In the genomic region with DNA sequence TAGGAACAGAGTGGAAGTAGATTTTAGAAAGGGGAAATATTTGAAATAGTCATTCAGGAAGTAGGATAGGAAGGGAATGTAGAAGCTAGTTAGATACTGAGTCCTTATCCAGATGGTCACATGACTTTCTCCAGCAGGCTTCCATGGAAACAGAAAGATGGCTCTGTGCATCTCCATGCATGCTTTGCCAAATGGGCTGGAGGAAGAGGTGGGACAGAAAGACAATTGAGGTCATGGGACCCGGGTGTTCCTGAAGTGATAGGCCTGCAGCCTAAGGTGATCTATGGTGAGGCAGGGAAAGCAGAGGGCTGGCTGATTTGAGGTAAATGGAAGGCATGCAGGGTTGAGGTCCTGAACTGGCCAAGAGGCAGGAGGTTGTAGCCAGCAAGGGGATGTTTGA, we compare ENCODE assay signal across 29 mouse cellular contexts. TPM values are rescaled to one million over a fixed set of nuclear protein-coding genes. Genes with fewer than 3 reads are reported as not detected.
"Had no signal": no experiment of that assay in that cellular context is flagged by ENCODE, and none has a peak within 500 bp of the region (broad histone marks: within the 10 kb centered on the region; RNA-seq: fewer than 3 reads in every experiment).

No protein-coding gene starts in this region.

- H3K9me3 ChIP-seq: heart, embryonic 10.5 days; heart, embryonic 12.5 days; hindbrain, embryonic 10.5 days; hindbrain, embryonic 12.5 days; intestine, embryonic 15.5 days; limb, embryonic 10.5 days; limb, embryonic 12.5 days; liver, embryonic 12.5 days had no signal

- H3K4me1 ChIP-seq: heart, embryonic 10.5 days; heart, embryonic 12.5 days; intestine, embryonic 15.5 days; limb, embryonic 10.5 days; limb, embryonic 12.5 days; liver, embryonic 12.5 days had no signal

- H3K27me3 ChIP-seq: heart, embryonic 12.5 days; hindbrain, embryonic 12.5 days; intestine, embryonic 15.5 days had no signal

- H3K27ac ChIP-seq: gastrocnemius, adult 2 months; heart, adult 2 months; heart, embryonic 10.5 days; hindbrain, embryonic 10.5 days; hindbrain, embryonic 12.5 days; hindbrain, embryonic 14.5 days; intestine, embryonic 15.5 days; layer of hippocampus, adult 2 months; left cerebral cortex, adult 2 months; limb, embryonic 10.5 days; limb, embryonic 12.5 days; liver, embryonic 12.5 days; liver, embryonic 14.5 days had no signal

- H3K9ac ChIP-seq: heart, embryonic 12.5 days; hindbrain, embryonic 12.5 days; hindbrain, embryonic 14.5 days; intestine, embryonic 15.5 days; limb, embryonic 12.5 days; liver, embryonic 12.5 days; liver, embryonic 14.5 days had no signal

- ATAC-seq: hindbrain, embryonic 16.5 days; inflammation-experienced regulatory T-cells, adult 6 months; intestine, embryonic 15.5 days; intestine, postnatal 0 days; liver, embryonic 12.5 days had no signal

- H3K4me3 ChIP-seq: gastrocnemius, adult 2 months; heart, adult 2 months; heart, embryonic 10.5 days; heart, embryonic 12.5 days; hindbrain, embryonic 10.5 days; hindbrain, embryonic 12.5 days; intestine, embryonic 15.5 days; layer of hippocampus, adult 2 months; left cerebral cortex, adult 2 months; limb, embryonic 10.5 days; limb, embryonic 12.5 days; liver, embryonic 12.5 days had no signal

- DNase-seq: gastrocnemius, adult 2 months; gastrocnemius, postnatal 10 days; gastrocnemius, postnatal 25 days; heart, adult 2 months; heart, postnatal 14 days; heart, postnatal 36 days; kidney, adult 18-20 months; kidney, adult 9 months; kidney, postnatal 10 days; liver; lung, adult 2 months had no signal

- H3K4me2 ChIP-seq: heart, embryonic 12.5 days; hindbrain, embryonic 12.5 days; hindbrain, embryonic 14.5 days; intestine, embryonic 15.5 days; limb, embryonic 12.5 days; liver, embryonic 12.5 days had no signal

- H3K36me3 ChIP-seq: heart, embryonic 10.5 days; heart, embryonic 12.5 days; hindbrain, embryonic 10.5 days; hindbrain, embryonic 12.5 days; intestine, embryonic 15.5 days; limb, embryonic 10.5 days; limb, embryonic 12.5 days; liver, embryonic 12.5 days had no signal

RNA-seq across cellular contexts. Expression of a gene that starts 6.1 kb away (rescaled TPM):
- total RNA-seq: gastrocnemius, adult 2 months; gastrocnemius, postnatal 25 days; granulocyte monocyte progenitor cell, adult 5-6 weeks; heart, adult 2 months; heart, postnatal 14 days; heart, postnatal 36 days had no signal
- polyA plus RNA-seq: heart, adult 2 months; heart, embryonic 12.5 days; heart, embryonic 14.5 days; hindbrain, embryonic 14.5 days; inflammation-experienced regulatory T-cells, adult 6 months; liver, embryonic 12.5 days had no signal

RNA-seq across cellular contexts. Expression of a gene that starts 46.8 kb away (rescaled TPM):
- total RNA-seq: gastrocnemius, adult 2 months; gastrocnemius, postnatal 25 days; granulocyte monocyte progenitor cell, adult 5-6 weeks had no signal
- polyA plus RNA-seq: hindbrain, embryonic 12.5 days; limb, embryonic 10.5 days; limb, embryonic 12.5 days; liver, embryonic 16.5 days had no signal
